21 mouse cellular contexts compared by ENCODE assay signal in genomic region chr6:82715253-82715652, GRCm38 (mm10). TPM values are rescaled to one million over a fixed set of nuclear protein-coding genes. Genes with fewer than 3 reads are reported as not detected.
DNase-seq lines count a peak whose midpoint lies in the region; ATAC-seq and TF ChIP-seq lines count a peak whose summit lies in the region.
"Had no signal": no experiment of that assay in that cellular context is flagged by ENCODE, and none has a peak within 500 bp of the region (broad histone marks: within the 10 kb centered on the region; RNA-seq: fewer than 3 reads in every experiment).

No protein-coding gene starts in this region.

- H3K27ac ChIP-seq in kidney, embryonic 15.5 days, result peak overlapping the region; percentile 59
- H3K27ac ChIP-seq in lung, postnatal 0 days (ENCODE audit: low read length), result no peak overlapping the region
- peak overlapping the region; percentile 44; the same call in 1 of the 2 replicates for H3K27ac ChIP-seq in intestine, embryonic 15.5 days
- H3K27ac ChIP-seq in neural tube, embryonic 15.5 days (replicated peaks), result no peak overlapping the region
- H3K27ac ChIP-seq: embryonic facial prominence, embryonic 15.5 days; forebrain, embryonic 12.5 days; heart, embryonic 13.5 days; liver, embryonic 14.5 days; neural tube, embryonic 12.5 days had no signal

- 0 out of 2 replicates have a peak, but pooled peaks have one; percentile 22 for ATAC-seq in kidney, embryonic 15.5 days (replicated peaks; ENCODE audit: low FRiP score)
- ATAC-seq in lung, postnatal 0 days, result peak; percentile 13; the same call in 1 of the 2 replicates
- no peak for ATAC-seq in intestine, embryonic 15.5 days
- no peak for ATAC-seq in neural tube, embryonic 15.5 days (ENCODE audit: low FRiP score)
- ATAC-seq: activated CD4-positive, CD25-positive, alpha-beta regulatory T cell, adult 4 months; inflammation-experienced regulatory T-cells, adult 6 months; Patski had no signal

- H3K9me3 ChIP-seq in kidney, embryonic 15.5 days (replicated peaks), result no peaks in the 10 kb centered on the region
- no peaks in the 10 kb centered on the region for H3K9me3 ChIP-seq in lung, postnatal 0 days (ENCODE audit: low read length)
- no peaks in the 10 kb centered on the region for H3K9me3 ChIP-seq in intestine, embryonic 15.5 days
- H3K9me3 ChIP-seq in neural tube, embryonic 15.5 days (replicated peaks), result no peaks in the 10 kb centered on the region
- H3K9me3 ChIP-seq: embryonic facial prominence, embryonic 15.5 days; forebrain, embryonic 12.5 days; heart, embryonic 13.5 days; neural tube, embryonic 12.5 days had no signal

- no peak for TF ChIP-seq EP300 in lung, postnatal 0 days (IDR thresholded peaks at IDR 0.05)

- DNase-seq in kidney, adult 11 months, result no peak
- no peak for DNase-seq in lung, postnatal 0 days (ENCODE audit: low spot score)
- DNase-seq in lung, postnatal 14 days, result no peak
- no peak for DNase-seq in gastrocnemius, adult 8-10 months (ENCODE audit: low spot score in 2 of 2)
- DNase-seq: adrenal gland, postnatal 25 days; cerebellum, adult 9-10 months; embryo, embryonic 11 days; heart, postnatal 4 days; kidney, postnatal 4 days had no signal

- 76% methylated on average over 6 of the region's 6 CpGs for WGBS in kidney, embryonic 15.5 days
- 71% methylated on average over 6 of the region's 6 CpGs for WGBS in lung, postnatal 0 days
- WGBS in intestine, embryonic 15.5 days, result 81% methylated on average over 6 of the region's 6 CpGs
- 77% methylated on average over 6 of the region's 6 CpGs for WGBS in neural tube, embryonic 15.5 days

- TF ChIP-seq CTCF in lung, postnatal 0 days (IDR thresholded peaks at IDR 0.05), result no peak

- H3K9ac ChIP-seq in kidney, embryonic 15.5 days, result no peak overlapping the region
- no peak overlapping the region for H3K9ac ChIP-seq in lung, postnatal 0 days (replicated peaks; ENCODE audit: low read depth)
- no peak overlapping the region for H3K9ac ChIP-seq in intestine, embryonic 15.5 days
- no peak overlapping the region for H3K9ac ChIP-seq in neural tube, embryonic 15.5 days (replicated peaks)
- H3K9ac ChIP-seq: embryonic facial prominence, embryonic 15.5 days; forebrain, embryonic 12.5 days; heart, embryonic 13.5 days; liver, embryonic 14.5 days; neural tube, embryonic 12.5 days had no signal

- H3K4me2 ChIP-seq in kidney, embryonic 15.5 days, result no peak overlapping the region
- H3K4me2 ChIP-seq in lung, postnatal 0 days (replicated peaks; ENCODE audit: low read depth, low read length), result no peak overlapping the region
- no peak overlapping the region for H3K4me2 ChIP-seq in intestine, embryonic 15.5 days (replicated peaks)
- H3K4me2 ChIP-seq in neural tube, embryonic 15.5 days, result no peak overlapping the region
- H3K4me2 ChIP-seq: embryonic facial prominence, embryonic 15.5 days; forebrain, embryonic 12.5 days; heart, embryonic 13.5 days; midbrain, embryonic 11.5 days; neural tube, embryonic 12.5 days had no signal

- H3K4me3 ChIP-seq in kidney, embryonic 15.5 days (replicated peaks), result no peak overlapping the region
- no peak overlapping the region for H3K4me3 ChIP-seq in lung, postnatal 0 days (ENCODE audit: low read depth, low read length)
- H3K4me3 ChIP-seq in intestine, embryonic 15.5 days (replicated peaks), result no peak overlapping the region
- no peak overlapping the region for H3K4me3 ChIP-seq in neural tube, embryonic 15.5 days (replicated peaks)
- H3K4me3 ChIP-seq: embryonic facial prominence, embryonic 15.5 days; forebrain, embryonic 12.5 days; heart, embryonic 13.5 days; neural tube, embryonic 12.5 days had no signal

- no peaks in the 10 kb centered on the region for H3K27me3 ChIP-seq in kidney, embryonic 15.5 days
- no peaks in the 10 kb centered on the region for H3K27me3 ChIP-seq in lung, postnatal 0 days (replicated peaks; ENCODE audit: insufficient read depth, low read length)
- H3K27me3 ChIP-seq in intestine, embryonic 15.5 days (replicated peaks), result no peaks in the 10 kb centered on the region
- no peaks in the 10 kb centered on the region for H3K27me3 ChIP-seq in neural tube, embryonic 15.5 days (replicated peaks)
- H3K27me3 ChIP-seq: embryonic facial prominence, embryonic 15.5 days; forebrain, embryonic 12.5 days; heart, embryonic 13.5 days; neural tube, embryonic 12.5 days; Patski had no signal

- peaks cover 16% of the 10 kb centered on the region for H3K4me1 ChIP-seq in kidney, embryonic 15.5 days
- H3K4me1 ChIP-seq in lung, postnatal 0 days (ENCODE audit: insufficient read depth, low read depth, low read length), result 0 out of 2 replicates have a peak, but pooled peaks cover 3% of the 10 kb centered on the region
- 0 out of 2 replicates have a peak, but pooled peaks cover 2% of the 10 kb centered on the region for H3K4me1 ChIP-seq in intestine, embryonic 15.5 days (replicated peaks)
- H3K4me1 ChIP-seq in neural tube, embryonic 15.5 days, result no peaks in the 10 kb centered on the region
- H3K4me1 ChIP-seq: embryonic facial prominence, embryonic 15.5 days; forebrain, embryonic 12.5 days; heart, embryonic 13.5 days; neural tube, embryonic 12.5 days had no signal

- H3K36me3 ChIP-seq in kidney, embryonic 15.5 days, result no peaks in the 10 kb centered on the region
- H3K36me3 ChIP-seq in lung, postnatal 0 days (ENCODE audit: insufficient read depth, low read length), result no peaks in the 10 kb centered on the region
- no peaks in the 10 kb centered on the region for H3K36me3 ChIP-seq in intestine, embryonic 15.5 days
- no peaks in the 10 kb centered on the region for H3K36me3 ChIP-seq in neural tube, embryonic 15.5 days
- H3K36me3 ChIP-seq: embryonic facial prominence, embryonic 15.5 days; forebrain, embryonic 12.5 days; heart, embryonic 13.5 days; neural tube, embryonic 12.5 days had no signal

RNA-seq across cellular contexts. Expression of gene Pole4, which starts 10.1 kb away (rescaled TPM):
- 106 and 113 TPM in 2 replicates for polyA plus RNA-seq in kidney, embryonic 15.5 days (2015; fragmentation: Nextera tagmentation; extraction: Ambion mirVana)
- 57.4 and 60.4 TPM in 2 replicates for polyA plus RNA-seq in lung, postnatal 0 days (2015; fragmentation: Nextera tagmentation; extraction: Ambion mirVana)
- polyA plus RNA-seq in intestine, embryonic 15.5 days (2015; fragmentation: Nextera tagmentation; extraction: Ambion mirVana), result 96.4 and 101 TPM in 2 replicates
- 10 to 100 TPM; 19.6 to 27.0 (median 20.2) TPM for total RNA-seq in gastrocnemius, adult 8-10 months (2022)
- 143 and 150 TPM in 2 replicates for polyA plus RNA-seq in neural tube, embryonic 15.5 days (2015; fragmentation: Nextera tagmentation; extraction: Ambion mirVana)

RNA-seq across cellular contexts. Expression of gene Hk2, which starts 59.0 kb away (rescaled TPM):
- 19.0 and 19.7 TPM in 2 replicates for polyA plus RNA-seq in kidney, embryonic 15.5 days (2015; fragmentation: Nextera tagmentation; extraction: Ambion mirVana)
- 4.8 and 5.4 TPM in 2 replicates for polyA plus RNA-seq in lung, postnatal 0 days (2015; fragmentation: Nextera tagmentation; extraction: Ambion mirVana)
- 18.8 and 22.0 TPM in 2 replicates for polyA plus RNA-seq in intestine, embryonic 15.5 days (2015; fragmentation: Nextera tagmentation; extraction: Ambion mirVana)
- total RNA-seq in gastrocnemius, adult 8-10 months (2022), result 100 to 1,000 TPM; 261 to 301 (median 287) TPM
- 2.6 and 5.3 TPM in 2 replicates for polyA plus RNA-seq in neural tube, embryonic 15.5 days (2015; fragmentation: Nextera tagmentation; extraction: Ambion mirVana)

Comparison
In these comparisons a context has a peak if more than half of its experiments do, and no peak if none do; other contexts are left out.
1. ATAC-seq: peak in kidney, embryonic 15.5 days (single experiment) and lung, postnatal 0 days (single experiment); none in intestine, embryonic 15.5 days (single experiment) and neural tube, embryonic 15.5 days (single experiment).
2. H3K27ac ChIP-seq: peak in kidney, embryonic 15.5 days (single experiment) and intestine, embryonic 15.5 days (single experiment); none in lung, postnatal 0 days (single experiment) and neural tube, embryonic 15.5 days (single experiment).